Mouse (Mus musculus): Measurements from ENCODE around the gene Samd1. TPM values are rescaled to one million over a fixed set of nuclear protein-coding genes. Genes with fewer than 3 reads are reported as not detected.

Samd1 gene
- total RNA-seq, 2 experiments from 2014 or later, result 40.8 to 41.6 TPM

Small RNA genes within 50 kb of the gene (microRNA-seq; reads per million reads assigned to microRNA genes)
- gene Mir1199 (not detected), gene Mir8111 (2.8 reads per million)

Other genes starting within 250 kb of the Samd1 start
- 10 to 100 TPM; 48.7 to 60.4 TPM for gene Adgrl1, start 97.6 kb upstream of the Samd1 start, total RNA-seq (2021)
- under 1 TPM; 0.51 to 0.88 TPM for gene Gm10644, start 42.5 kb upstream of the Samd1 start, total RNA-seq (2021)
- 10 to 100 TPM in 1 of 2 experiments, 1 to 10 TPM in 1; 9.2 to 12.1 TPM for gene Asf1b, start 42.2 kb upstream of the Samd1 start, total RNA-seq (2021)
- 100 to 1,000 TPM; 253 to 325 TPM for gene Prkaca, start 24.7 kb upstream of the Samd1 start, total RNA-seq (2021)
- under 1 TPM; 0.48 to 0.60 TPM for gene 1700067K01Rik, start 3.8 kb downstream of the Samd1 start, total RNA-seq (2021)
- gene 2210011C24Rik, start 14.5 kb downstream of the Samd1 start, total RNA-seq (2021), result under 1 TPM in 1 of 2 experiments, not detected in 1; 0.24 TPM
- gene Palm3, start 23.8 kb downstream of the Samd1 start, total RNA-seq (2021), result under 1 TPM; 0.57 to 0.70 TPM
- gene Il27ra, start 44.9 kb downstream of the Samd1 start, total RNA-seq (2021), result 1 to 10 TPM; 5.3 to 6.9 TPM
- under 1 TPM in 1 of 2 experiments, not detected in 1; 0.51 TPM for gene Rln3, start 47.3 kb downstream of the Samd1 start, total RNA-seq (2021)
- 1 to 10 TPM; 2.2 to 3.1 TPM for gene Gm10643, start 67.5 kb downstream of the Samd1 start, total RNA-seq (2021)
- 10 to 100 TPM; 12.4 to 14.7 TPM for gene Rfx1, start 69.2 kb downstream of the Samd1 start, total RNA-seq (2021)
- gene Dcaf15, start 107.1 kb downstream of the Samd1 start, total RNA-seq (2021), result 10 to 100 TPM; 17.7 to 20.6 TPM
- 1 to 10 TPM in 1 of 2 experiments, under 1 TPM in 1; 1.00 to 1.8 TPM for gene Podnl1, start 128.3 kb downstream of the Samd1 start, total RNA-seq (2021)
- 10 to 100 TPM; 18.6 to 27.0 TPM for gene Cc2d1a, start 150.3 kb downstream of the Samd1 start, total RNA-seq (2021)
- gene 4930432K21Rik, start 150.4 kb downstream of the Samd1 start, total RNA-seq (2021), result under 1 TPM; 0.36 to 0.79 TPM
- 1 to 10 TPM in 1 of 2 experiments, under 1 TPM in 1; 0.96 to 2.3 TPM for gene Nanos3, start 187.5 kb downstream of the Samd1 start, total RNA-seq (2021)
- 10 to 100 TPM; 22.7 to 26.3 TPM for gene Zswim4, start 239.4 kb downstream of the Samd1 start, total RNA-seq (2021)

Measured in adrenal gland, postnatal 10 days (tissue).